Mouse (Mus musculus): ENCODE results near the gene Cdh20.

Gene Cdh20

GRCm38 (mm10) chr1:105041668-105042067, 273.3 kb downstream of the Cdh20 start:
- no peak for DNase-seq (ENCODE audit: low spot score)

All from T-cell, adult 2 months (primary cell).